ENCODE assay signal across 34 mouse cellular contexts in genomic region chr8:79400671-79401070, GRCm38 (mm10).
"Had no signal": no experiment of that assay in that cellular context is flagged by ENCODE, and none has a peak within 500 bp of the region (broad histone marks: within the 10 kb centered on the region; RNA-seq: fewer than 3 reads in every experiment).

No protein-coding gene starts in this region.

- DNase-seq: heart, postnatal 10 days; heart, postnatal 14 days; heart, postnatal 36 days; heart, postnatal 4 days; kidney, adult 11 months; kidney, adult 18-20 months; kidney, adult 2 months; kidney, adult 8-10 months; kidney, adult 9 months; kidney, postnatal 10 days; kidney, postnatal 14 days; kidney, postnatal 25 days; kidney, postnatal 36 days; kidney, postnatal 4 days; layer of hippocampus, adult 9-11 months; layer of hippocampus, postnatal 36 days had no signal

- ATAC-seq: hindbrain, embryonic 16.5 days; hindbrain, postnatal 0 days; inflammation-experienced regulatory T-cells, adult 6 months; intestine, embryonic 15.5 days; intestine, embryonic 16.5 days; intestine, postnatal 0 days had no signal

- H3K36me3 ChIP-seq: heart, embryonic 12.5 days; heart, embryonic 13.5 days; heart, embryonic 15.5 days; hindbrain, embryonic 10.5 days; hindbrain, embryonic 12.5 days; hindbrain, embryonic 13.5 days; hindbrain, embryonic 15.5 days; intestine, embryonic 15.5 days; kidney, embryonic 15.5 days had no signal

- H3K27ac ChIP-seq: heart, embryonic 13.5 days; heart, embryonic 15.5 days; hindbrain, embryonic 10.5 days; hindbrain, embryonic 12.5 days; hindbrain, embryonic 13.5 days; hindbrain, embryonic 14.5 days; hindbrain, embryonic 15.5 days; hindbrain, postnatal 0 days; intestine, embryonic 15.5 days; kidney, embryonic 15.5 days; kidney, postnatal 0 days; layer of hippocampus, adult 2 months had no signal

- H3K4me2 ChIP-seq: heart, embryonic 11.5 days; heart, embryonic 12.5 days; heart, embryonic 13.5 days; heart, embryonic 15.5 days; hindbrain, embryonic 12.5 days; hindbrain, embryonic 13.5 days; hindbrain, embryonic 14.5 days; hindbrain, embryonic 15.5 days; intestine, embryonic 15.5 days; kidney, embryonic 15.5 days had no signal

- H3K9ac ChIP-seq: heart, embryonic 12.5 days; heart, embryonic 13.5 days; heart, embryonic 15.5 days; hindbrain, embryonic 12.5 days; hindbrain, embryonic 13.5 days; hindbrain, embryonic 14.5 days; hindbrain, embryonic 15.5 days; intestine, embryonic 15.5 days; kidney, embryonic 15.5 days had no signal

- H3K27me3 ChIP-seq: heart, embryonic 12.5 days; heart, embryonic 13.5 days; heart, embryonic 15.5 days; hindbrain, embryonic 12.5 days; hindbrain, embryonic 13.5 days; hindbrain, embryonic 15.5 days; intestine, embryonic 15.5 days; kidney, embryonic 15.5 days had no signal

- H3K9me3 ChIP-seq: heart, embryonic 13.5 days; heart, embryonic 15.5 days; hindbrain, embryonic 12.5 days; hindbrain, embryonic 13.5 days; hindbrain, embryonic 15.5 days; intestine, embryonic 15.5 days; kidney, embryonic 15.5 days had no signal

- H3K4me3 ChIP-seq: heart, embryonic 12.5 days; heart, embryonic 13.5 days; heart, embryonic 15.5 days; hindbrain, embryonic 10.5 days; hindbrain, embryonic 12.5 days; hindbrain, embryonic 13.5 days; hindbrain, embryonic 15.5 days; intestine, embryonic 15.5 days; kidney, embryonic 15.5 days; layer of hippocampus, adult 2 months had no signal
